Mouse (Mus musculus): ENCODE results near the gene Obox1.
"Not testable (repeated sequence)": the region's sequence is repeated elsewhere in the genome, so short reads cannot be mapped to it uniquely, and the experiment has no call there.

The Obox1 gene

GRCm38 (mm10) chr7:15388421-15388998 is at the start of gene Obox1, which contains the start of gene Obox2:
Gene Obox1 (plus strand): TSS chr7:15388948.
Gene Obox2 (plus strand): TSS chr7:15388721.
- DNase-seq (ENCODE audit: low read depth, low spot score): not testable (repeated sequence)

GRCm38 (mm10) chr7:15399147-15399874 is 10.6 kb downstream of the Obox1 start:
- not testable (repeated sequence) for DNase-seq (ENCODE audit: low read depth, low spot score)

- DNase-seq (ENCODE audit: low read depth, low spot score): not testable (repeated sequence)
These were observed 18.1 kb downstream of the Obox1 start for GRCm38 (mm10) chr7:15406816-15407215.

- not testable (repeated sequence) for DNase-seq (ENCODE audit: low read depth, low spot score)
These were observed 29.3 kb downstream of the Obox1 start for GRCm38 (mm10) chr7:15418046-15418445.

- DNase-seq (ENCODE audit: low read depth, low spot score): not testable (repeated sequence)
These were observed 36.8 kb downstream of the Obox1 start for GRCm38 (mm10) chr7:15425537-15425936.

- DNase-seq (ENCODE audit: low read depth, low spot score): not testable (repeated sequence)
These were observed 120.7 kb downstream of the Obox1 start for GRCm38 (mm10) chr7:15509411-15509810.

Measured in ZHBTc4 (cell line).